Mouse (Mus musculus) splenic B cell, adult 2 months (primary cell): Measurements from ENCODE around the gene Ica1.

ENCODE experiments used
- DNase-seq: peaks from one replicate; pipeline ENCODE4 v3.0.0-alpha.2; 2011; ENCODE audit warnings: low read depth, low spot score
- H3K27me3 ChIP-seq: 2 replicates; pipeline ENCODE4 v1.6.1; 2012; ENCODE audit warnings: mild to moderate bottlenecking, low read length, moderate library complexity, mixed read lengths; ENCODE audit not compliant: control insufficient read depth, poor library complexity, insufficient read depth, severe bottlenecking
- H3K36me3 ChIP-seq: 2 replicates; pipeline ENCODE4 v1.6.1; 2012; ENCODE audit warnings: mild to moderate bottlenecking, low read length, moderate library complexity, mixed read lengths; ENCODE audit not compliant: control insufficient read depth, poor library complexity, insufficient read depth, severe bottlenecking

Ica1 gene

DNA sequence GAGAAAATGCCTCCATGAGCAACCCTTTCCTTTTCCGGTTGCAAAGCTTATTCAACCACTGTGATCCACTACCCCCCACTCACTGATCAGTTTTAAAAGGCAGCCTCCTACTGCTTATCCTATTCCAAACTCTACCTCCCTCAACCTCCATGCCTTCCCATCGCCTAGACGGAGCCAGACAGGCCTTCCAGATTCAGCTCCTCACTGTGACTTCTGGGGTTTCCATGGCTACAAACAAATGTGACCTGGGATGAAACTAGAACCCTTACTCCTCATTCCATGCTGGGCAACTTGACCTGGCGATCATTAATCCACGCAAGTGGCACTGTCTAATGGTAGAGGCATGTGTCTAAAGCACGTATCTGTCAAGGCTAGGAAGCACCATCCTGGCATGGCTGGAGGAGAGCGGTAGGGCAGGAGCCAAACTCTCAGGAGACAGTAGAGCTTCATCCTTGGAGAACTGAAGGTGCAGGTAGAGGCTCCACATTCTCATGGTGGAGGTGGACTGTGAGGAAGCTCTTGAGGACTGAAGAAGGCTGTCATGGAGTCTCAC lies 149.5 kb downstream of the Ica1 start:
- DNase-seq = no peak
- Histone ChIP-seq H3K36me3 (no peaks in the 10 kb centered on the region), H3K27me3 (no peaks in the 10 kb centered on the region)

DNA sequence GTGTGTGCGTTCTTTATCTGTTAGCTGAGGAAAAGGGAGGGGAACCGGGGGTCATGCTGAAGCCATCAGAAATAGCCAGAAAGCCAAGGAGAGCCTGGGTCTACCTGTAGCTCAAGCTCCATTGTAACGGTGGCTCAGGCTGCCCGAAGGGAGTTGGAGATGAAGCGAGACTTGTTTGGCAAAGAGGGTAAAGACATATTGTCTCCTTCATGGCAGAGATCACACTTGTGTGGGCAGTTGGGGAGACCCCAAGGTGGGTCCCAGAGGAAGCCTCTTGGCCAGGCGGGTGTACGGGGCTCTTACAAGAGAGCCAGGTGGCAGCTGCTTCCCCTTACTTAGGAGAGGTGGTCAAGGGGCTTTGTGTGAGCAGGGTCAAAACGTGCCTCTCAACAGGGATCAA lies 150.1 kb downstream of the Ica1 start:
- H3K27me3 ChIP-seq = no peaks in the 10 kb centered on the region
- DNase-seq = no peak
- H3K36me3 ChIP-seq = no peaks in the 10 kb centered on the region

DNA sequence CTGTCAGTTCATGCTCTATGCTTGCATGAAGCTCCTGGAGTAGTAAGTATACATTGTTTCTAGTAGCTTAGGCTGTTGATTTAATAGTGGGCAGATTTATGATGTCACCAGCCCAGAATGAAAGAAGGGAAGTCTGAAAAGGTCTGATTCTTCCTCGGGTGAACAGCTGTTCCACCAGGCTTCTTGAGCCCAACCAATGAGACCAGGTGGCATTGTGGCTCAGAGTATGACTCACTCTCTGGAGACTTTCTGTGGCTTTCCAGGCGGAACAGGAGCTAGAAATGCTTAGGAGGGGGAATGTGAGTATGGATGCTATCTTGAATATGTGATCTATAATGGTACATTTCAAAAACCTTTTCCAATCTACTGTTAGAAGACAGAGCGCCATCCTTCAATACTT lies 155.2 kb downstream of the Ica1 start:
- no peaks in the 10 kb centered on the region for H3K27me3 ChIP-seq
- DNase-seq = peak; percentile 37

DNA sequence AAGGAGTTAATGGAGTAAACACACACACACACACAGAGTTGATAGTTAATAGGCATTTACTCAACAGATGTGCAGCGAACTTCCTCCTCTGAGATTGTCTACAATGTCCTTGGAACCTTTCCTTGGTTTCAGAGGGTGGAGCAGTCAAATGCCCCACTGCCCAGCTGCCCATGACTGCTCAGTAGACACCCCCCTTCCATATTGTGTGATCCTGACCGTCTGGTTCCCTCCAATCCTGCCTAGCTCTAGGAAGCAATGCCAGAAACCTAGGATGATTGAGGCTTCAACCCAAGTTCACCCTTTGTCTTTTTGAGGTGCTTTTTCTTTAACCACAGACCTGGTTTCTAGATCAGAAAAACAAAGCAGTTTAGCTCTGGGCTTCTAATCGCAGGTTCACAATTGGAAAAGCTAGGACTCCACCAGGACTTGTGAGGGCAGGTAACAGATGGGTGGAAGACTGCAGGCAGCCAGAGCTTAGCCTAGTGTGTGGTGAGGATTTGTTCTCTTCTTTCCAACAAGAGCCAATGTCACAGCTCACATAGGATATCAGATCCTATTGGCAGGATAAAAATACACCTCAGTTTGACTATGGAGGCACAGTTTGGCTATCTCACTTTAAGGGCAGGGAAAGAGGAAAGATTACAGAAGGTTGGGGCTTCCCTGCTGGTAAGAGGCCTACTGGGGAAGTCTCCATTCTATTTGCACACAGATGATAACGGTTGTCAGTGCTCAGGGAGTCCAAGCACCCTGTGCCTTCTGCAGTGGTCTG lies 158.5 kb downstream of the Ica1 start:
- no peak for DNase-seq
- no peaks in the 10 kb centered on the region for H3K27me3 ChIP-seq

More for the DNA sequence above, 155.2 kb downstream of the Ica1 start:
- H3K36me3 ChIP-seq = no peaks in the 10 kb centered on the region

DNA sequence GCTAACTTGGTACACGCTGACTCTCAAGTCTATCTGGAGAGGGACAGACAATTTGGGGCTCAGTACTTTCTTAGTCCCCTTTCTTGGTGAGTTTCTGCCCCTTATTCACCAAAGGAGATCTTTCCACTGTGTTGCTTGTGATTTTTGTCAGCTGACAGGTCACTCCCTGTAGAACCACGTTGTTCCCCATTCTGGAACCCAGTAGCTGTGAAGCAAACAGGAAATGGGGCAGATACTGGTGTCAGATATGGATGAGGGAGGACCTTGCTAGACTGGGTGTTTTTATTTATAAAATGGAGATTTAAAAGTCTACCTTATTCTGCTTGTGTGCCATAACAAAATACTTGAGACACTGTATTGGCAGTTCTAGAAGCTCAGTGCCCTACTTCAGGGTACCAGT lies 160.9 kb downstream of the Ica1 start:
- no peaks in the 10 kb centered on the region for H3K36me3 ChIP-seq
- DNase-seq = peak; percentile 24
- no peaks in the 10 kb centered on the region for H3K27me3 ChIP-seq

More for the DNA sequence above, 158.5 kb downstream of the Ica1 start:
- H3K36me3 ChIP-seq = no peaks in the 10 kb centered on the region

DNA sequence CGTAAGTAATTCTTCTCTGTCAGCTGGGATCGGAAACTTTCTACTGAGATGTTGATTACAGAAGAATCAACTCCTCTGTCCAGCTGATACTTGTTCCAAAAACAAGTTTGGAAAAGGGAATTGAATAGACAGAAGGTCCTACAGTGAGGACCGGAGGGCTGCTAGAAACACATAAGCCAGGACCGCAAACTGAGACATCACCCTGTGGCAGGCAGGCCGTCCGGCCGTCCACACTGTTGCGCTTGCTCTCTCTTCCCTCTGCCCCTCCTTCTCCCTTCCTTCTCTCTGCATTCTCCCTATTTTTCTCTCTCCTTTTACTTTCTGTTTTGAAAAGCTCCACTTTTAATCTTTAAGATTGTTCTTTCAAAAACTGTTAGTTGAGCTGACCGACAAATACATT lies 186.6 kb downstream of the Ica1 start:
- peaks cover 12% of the 10 kb centered on the region for H3K36me3 ChIP-seq
- H3K27me3 ChIP-seq = no peaks in the 10 kb centered on the region
- DNase-seq = no peak

DNA sequence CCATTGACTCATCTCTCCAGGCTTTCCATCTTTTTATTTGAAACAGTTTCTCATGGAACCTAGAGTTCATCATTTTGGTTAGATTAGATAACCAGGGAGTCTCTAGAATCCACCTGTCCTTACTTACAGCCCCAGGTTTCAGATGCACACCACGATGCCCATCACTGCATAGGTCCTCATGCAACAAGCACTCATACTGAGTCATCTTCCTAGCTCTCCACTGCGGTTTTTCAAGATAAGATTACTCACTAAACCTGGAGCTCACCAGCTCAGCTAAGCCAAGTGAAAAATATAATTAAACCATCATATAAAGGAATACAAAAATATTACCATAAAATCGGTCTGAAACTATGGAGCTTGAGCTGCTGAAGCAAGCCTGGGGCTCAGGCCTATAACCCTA lies 194.4 kb downstream of the Ica1 start:
- no peak for DNase-seq
- no peaks in the 10 kb centered on the region for H3K27me3 ChIP-seq
- peaks cover 10% of the 10 kb centered on the region for H3K36me3 ChIP-seq

DNA sequence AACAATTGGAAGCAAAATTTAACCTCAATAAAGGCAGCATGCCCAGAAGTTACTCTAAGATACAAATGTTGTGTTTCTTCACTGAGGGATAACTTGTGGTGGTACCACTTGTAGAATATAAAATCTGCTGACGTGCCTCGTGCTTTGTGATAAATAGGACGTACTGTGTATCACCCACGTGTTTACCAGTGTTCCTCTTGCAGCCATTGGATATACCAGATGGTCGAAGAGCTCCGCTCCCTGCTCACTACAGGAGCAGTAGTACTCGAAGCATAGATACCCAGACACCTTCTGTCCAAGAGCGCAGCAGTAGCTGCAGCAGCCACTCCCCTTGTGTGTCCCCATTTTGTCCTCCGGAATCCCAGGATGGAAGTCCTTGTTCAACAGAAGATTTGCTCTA lies 195.9 kb downstream of the Ica1 start:
- H3K27me3 ChIP-seq = no peaks in the 10 kb centered on the region
- H3K36me3 ChIP-seq = peaks cover 10% of the 10 kb centered on the region
- DNase-seq = no peak
